Mouse (Mus musculus) spleen, adult 10 weeks (tissue): Measurements from ENCODE around the gene Urgcp. TPM values are rescaled to one million over a fixed set of nuclear protein-coding genes. Genes with fewer than 3 reads are reported as not detected.

Experiments
- polyA plus RNA-seq: library from polyadenylated mRNA; stranded (reverse); fragments of 350-450 nt; fragmentation: Illumina TruSeq; extraction: RNeasy Lipid Tissue Mini Kit (QIAGEN cat#74804); gene quantifications from one replicate; pipeline ENCODE4 v1.2.3, GENCODE M21; 2015; ENCODE audit warnings: low replicate concordance; ENCODE audit not compliant: insufficient read depth

Urgcp gene
- polyA plus RNA-seq, result 9.5 TPM

DNA sequence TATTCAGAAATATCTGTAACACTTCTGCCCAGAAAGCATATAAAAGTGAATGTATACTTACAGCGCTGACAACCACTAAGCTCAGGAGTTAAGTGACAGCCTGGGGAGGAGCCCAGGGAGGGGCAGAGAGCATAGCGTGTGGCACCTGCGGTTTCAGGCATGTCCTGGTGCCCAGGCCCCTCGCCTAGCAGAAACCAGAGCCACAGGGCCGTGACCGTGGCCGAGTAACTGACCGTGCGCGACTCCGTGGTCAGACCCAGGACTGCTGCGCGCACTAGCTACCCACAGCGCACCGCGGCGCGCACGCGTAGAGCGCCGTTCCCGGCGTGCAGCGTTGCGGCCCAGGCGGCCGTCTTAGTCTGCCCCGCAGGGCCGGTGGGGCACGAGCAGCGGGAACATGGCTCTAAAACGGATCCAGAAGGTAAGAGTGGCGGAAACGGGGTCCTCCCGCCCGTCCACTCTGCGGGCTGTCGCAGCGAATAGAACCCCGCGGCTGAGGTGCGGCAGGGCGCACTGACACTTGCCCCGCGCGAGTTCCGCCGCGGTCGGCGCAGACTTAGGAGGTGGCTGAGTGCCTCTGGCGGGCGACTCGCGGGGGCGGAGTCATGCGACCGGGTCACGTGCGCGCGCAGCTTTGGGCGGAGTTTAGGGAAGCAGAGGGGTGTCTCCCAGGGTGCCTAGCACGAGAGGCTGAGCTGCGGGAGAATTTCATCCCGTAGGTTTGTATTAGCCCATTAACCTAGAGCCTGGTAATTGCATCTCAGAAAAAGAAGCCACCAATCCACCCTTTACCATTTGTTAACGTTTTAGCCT is at the start of gene Urgcp:
Gene Urgcp (minus strand): TSS at position 557 of the 813 bp plus-strand sequence.

DNA sequence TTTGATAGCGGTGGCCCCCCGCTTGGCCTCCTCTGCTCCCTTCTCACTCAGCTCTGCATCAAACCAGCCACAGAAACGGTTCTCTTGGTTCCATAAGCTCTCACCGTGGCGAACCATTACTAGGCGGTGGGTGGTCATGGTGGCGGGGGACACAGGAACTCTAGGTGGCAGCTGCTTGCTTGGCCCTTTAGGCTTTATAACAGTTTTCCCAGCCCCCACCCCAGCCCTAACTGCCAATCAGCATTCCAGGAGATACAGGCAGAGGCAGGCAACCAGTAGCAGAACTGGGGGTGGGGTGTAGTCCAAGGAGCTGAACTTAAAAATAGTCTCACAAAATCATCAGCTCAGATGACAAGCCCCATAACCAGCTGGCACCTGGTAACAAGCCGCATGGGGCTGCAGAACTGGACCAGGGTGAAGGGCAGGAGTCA is 41.4 kb upstream of the Urgcp start, which contains the start of gene Pgam2:
Gene Pgam2 (minus strand): TSS at position 183 of the 431 bp plus-strand sequence.

DNA sequence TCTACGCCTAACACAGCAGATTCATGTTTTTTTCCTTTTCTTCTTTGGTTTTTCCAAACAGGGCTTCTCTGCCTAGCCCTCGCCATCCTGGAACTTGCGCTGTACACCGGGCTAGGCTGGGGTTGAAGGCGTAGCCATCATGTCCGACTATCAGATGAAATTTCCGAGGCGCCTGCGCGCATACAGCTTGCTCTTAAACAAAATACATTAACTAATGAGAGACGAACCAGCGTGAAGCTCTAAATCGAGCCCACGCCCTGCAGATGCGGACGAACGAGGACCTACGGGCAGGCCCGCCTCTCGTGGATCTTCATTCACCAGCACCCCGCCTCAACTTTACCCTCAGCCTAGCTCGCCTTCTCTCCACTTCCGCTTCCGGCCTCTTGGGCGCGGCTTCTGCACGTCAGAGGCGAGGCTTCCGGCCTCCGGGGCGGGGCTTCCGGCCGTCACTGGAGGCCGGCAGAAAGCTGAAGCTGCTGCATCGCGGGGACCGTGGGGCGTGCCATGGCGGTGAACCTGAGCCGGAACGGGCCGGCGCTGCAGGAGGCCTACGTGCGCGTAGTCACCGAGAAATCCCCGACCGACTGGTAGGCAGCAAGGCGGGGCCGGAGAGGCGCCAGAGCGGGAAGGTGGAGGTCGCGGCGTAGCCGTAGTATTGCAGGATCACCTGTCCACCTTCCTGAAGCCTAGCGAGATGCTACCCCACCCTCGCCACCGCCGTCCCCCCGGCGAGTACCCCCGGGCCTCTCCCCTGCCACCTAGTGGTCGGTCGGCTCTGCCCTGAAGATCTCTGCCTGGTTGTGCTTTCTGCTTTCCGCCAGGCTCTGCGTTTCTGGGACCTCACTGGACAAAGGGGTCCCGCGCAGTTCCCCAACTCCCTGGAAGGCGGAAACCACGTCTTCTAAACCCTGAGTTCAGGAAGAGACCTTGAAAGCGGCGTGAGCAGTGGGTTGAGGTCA is 26.2 kb upstream of the Urgcp start, which contains the start of gene Dbnl:
Gene Dbnl (plus strand): TSS at position 433 of the 959 bp plus-strand sequence.

DNA sequence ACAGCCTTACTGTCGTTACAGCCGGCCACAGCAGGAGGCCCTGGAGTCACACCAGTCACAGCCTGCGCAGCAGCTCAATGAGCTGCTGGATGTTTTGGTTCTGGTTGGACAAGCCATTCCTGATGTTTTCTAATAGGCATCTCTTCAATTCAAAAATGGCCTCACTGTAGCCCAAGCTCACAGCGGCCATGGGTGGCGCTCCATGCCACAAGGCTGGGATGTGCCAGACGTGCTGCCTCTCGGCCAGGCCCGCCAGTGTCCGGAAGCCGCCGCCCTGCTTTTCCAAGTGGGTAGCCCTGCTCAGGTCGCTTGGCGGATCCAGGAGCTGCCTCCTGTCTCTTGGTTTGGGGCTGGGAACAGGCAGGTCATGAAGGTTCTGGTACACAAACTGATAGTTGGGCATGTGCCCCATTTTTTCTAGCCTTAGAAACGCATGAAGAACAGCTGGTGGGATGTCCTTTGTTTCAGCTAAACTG is 46.5 kb downstream of the Urgcp start, which contains the start of gene Mrps24:
Gene Mrps24 (minus strand): TSS at position 51 of the 476 bp plus-strand sequence.

Other genes starting within 250 kb of the Urgcp start
- gene Xbp1, start 241.7 kb downstream of the Urgcp start, polyA plus RNA-seq, result 242 TPM
- gene Ccdc117, start 220.2 kb downstream of the Urgcp start, polyA plus RNA-seq, result 50.7 TPM
- not detected for gene Ankrd36, start 192.7 kb downstream of the Urgcp start, polyA plus RNA-seq
- 33.0 TPM for gene Mrps24, start 46.7 kb downstream of the Urgcp start, polyA plus RNA-seq
- 66.1 TPM for gene Dbnl, start 26.1 kb upstream of the Urgcp start, polyA plus RNA-seq
- not detected for gene Pgam2, start 41.4 kb upstream of the Urgcp start, polyA plus RNA-seq
- 20.7 TPM for gene Polm, start 75.6 kb upstream of the Urgcp start, polyA plus RNA-seq
- 6.9 TPM for gene Aebp1, start 99.6 kb upstream of the Urgcp start, polyA plus RNA-seq
- 17.3 TPM for gene Pold2, start 115.9 kb upstream of the Urgcp start, polyA plus RNA-seq
- not detected for gene Myl7, start 136.4 kb upstream of the Urgcp start, polyA plus RNA-seq
- not detected for gene Gck, start 187.7 kb upstream of the Urgcp start, polyA plus RNA-seq
- gene Ykt6, start 193.3 kb upstream of the Urgcp start, polyA plus RNA-seq, result 80.7 TPM